Mouse (Mus musculus): ENCODE results near the gene Gcnt4.

DNA sequence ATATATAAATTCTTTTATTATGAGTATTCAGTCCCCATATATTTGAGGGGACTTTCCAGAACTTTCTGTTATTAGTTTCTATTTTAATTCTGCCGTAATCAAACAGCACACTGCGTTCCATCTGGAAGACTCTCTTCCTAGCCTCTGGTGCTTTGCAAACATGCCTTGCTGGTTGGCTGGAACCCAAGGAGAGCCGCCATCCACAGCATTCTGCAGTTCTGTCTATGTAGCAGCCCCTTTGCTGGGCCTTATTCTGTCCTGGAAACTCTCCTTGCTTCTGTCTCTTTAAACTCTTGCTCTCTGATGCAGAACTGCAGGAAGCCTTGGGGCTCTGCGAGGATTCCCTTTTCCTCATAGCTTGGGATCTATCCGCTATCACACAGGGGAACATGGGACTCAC, 42.6 kb downstream of the Gcnt4 start:
- TF ChIP-seq CTCF (IDR thresholded peaks at IDR 0.05; ENCODE audit: extremely low read depth, insufficient read depth, low read length) (no peak), POLR2A (IDR thresholded peaks at IDR 0.05; ENCODE audit: extremely low read depth, insufficient read depth, low read length) (no peak)

All from cortical plate, adult 2 months (tissue).